Mouse (Mus musculus) kidney, embryonic 15.5 days (tissue): Measurements from ENCODE around the gene Eif4g1. TPM values are rescaled to one million over a fixed set of nuclear protein-coding genes. Genes with fewer than 3 reads are reported as not detected.

Source experiments
- ATAC-seq: fragments of 200-750 bp; cut with Nextera tagmentation; replicated peaks from 2 replicates; pipeline ENCODE4 v1.8.0; 2017; ENCODE audit warnings: moderate TSS enrichment; ENCODE audit not compliant: low FRiP score
- H3K27ac ChIP-seq: fragments of 300-500 bp; sonication (generic); 2 replicates; pipeline ENCODE4 v1.5.1; 2015; ENCODE audit warnings: mild to moderate bottlenecking, inconsistent platforms
- H3K27me3 ChIP-seq: fragments of 300-500 bp; sonication (generic); 2 replicates; pipeline ENCODE4 v1.6.1; 2015; ENCODE audit warnings: inconsistent platforms
- H3K36me3 ChIP-seq: fragments of 300-500 bp; sonication (generic); 2 replicates; pipeline ENCODE4 v1.6.1; 2015; ENCODE audit warnings: inconsistent platforms
- H3K4me1 ChIP-seq: fragments of 300-500 bp; sonication (generic); 2 replicates; pipeline ENCODE4 v1.6.1; 2015; ENCODE audit warnings: inconsistent platforms
- H3K4me2 ChIP-seq: fragments of 300-500 bp; sonication (generic); 2 replicates; pipeline ENCODE4 v1.6.1; 2015; ENCODE audit warnings: moderate library complexity, mild to moderate bottlenecking, inconsistent platforms
- H3K4me3 ChIP-seq: fragments of 300-500 bp; sonication (generic); replicated peaks from 2 replicates; pipeline ENCODE4 v1.5.1; 2015; ENCODE audit warnings: mild to moderate bottlenecking, inconsistent platforms
- H3K9ac ChIP-seq: fragments of 300-500 bp; sonication (generic); 2 replicates; pipeline ENCODE4 v1.6.1; 2015; ENCODE audit warnings: mild to moderate bottlenecking, inconsistent platforms
- H3K9me3 ChIP-seq: fragments of 300-500 bp; sonication (generic); replicated peaks from 2 replicates; pipeline ENCODE4 v1.6.1; 2016; ENCODE audit warnings: inconsistent platforms
- WGBS: fragments of 180-500 bp; shearing (Covaris S2); methylation state at CpG from one replicate; pipeline ENCODE4 v1.1.7; 2015; ENCODE audit warnings: mixed read lengths; 5-methylcytosine and 5-hydroxymethylcytosine counted together
- polyA plus RNA-seq: library from polyadenylated mRNA; unstranded; fragments of >200 nt; fragmentation: Nextera tagmentation; extraction: Ambion mirVana; gene quantifications from 2 replicates; pipeline ENCODE4 v1.2.1, GENCODE M21; 2015

Eif4g1 gene
- polyA plus RNA-seq, 1 experiment from 2014 or later = 208 TPM

DNA sequence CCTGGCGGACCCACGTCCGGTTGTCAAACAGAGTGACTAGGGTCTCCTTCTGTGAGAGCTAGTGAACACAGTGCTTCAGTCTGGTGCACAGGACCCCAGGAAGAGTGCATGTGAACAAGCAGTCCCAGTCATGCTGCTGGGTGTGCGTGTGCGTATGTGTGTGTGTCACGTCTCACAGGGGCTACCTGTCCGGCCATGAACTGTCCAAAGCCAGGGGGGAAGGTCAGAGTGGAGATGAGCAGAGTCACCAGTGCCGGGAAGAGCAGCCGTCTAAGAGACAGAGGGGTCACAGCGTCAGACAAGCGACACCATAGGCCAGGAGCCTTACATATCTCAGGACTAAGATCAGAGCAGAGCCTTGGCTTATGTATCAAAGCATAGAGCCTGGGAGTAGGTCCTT lies 42.3 kb downstream of the Eif4g1 start:
- H3K4me3 ChIP-seq = no peak overlapping the region
- H3K27me3 ChIP-seq = no peaks in the 10 kb centered on the region
- no peak for ATAC-seq
- no peak overlapping the region for H3K27ac ChIP-seq
- H3K4me2 ChIP-seq = no peak overlapping the region
- H3K9ac ChIP-seq = no peak overlapping the region
- H3K36me3 ChIP-seq = peaks cover 75% of the 10 kb centered on the region
- H3K9me3 ChIP-seq = no peaks in the 10 kb centered on the region
- WGBS = 93% methylated on average over 11 of the region's 11 CpGs
- H3K4me1 ChIP-seq = peaks cover 20% of the 10 kb centered on the region

DNA sequence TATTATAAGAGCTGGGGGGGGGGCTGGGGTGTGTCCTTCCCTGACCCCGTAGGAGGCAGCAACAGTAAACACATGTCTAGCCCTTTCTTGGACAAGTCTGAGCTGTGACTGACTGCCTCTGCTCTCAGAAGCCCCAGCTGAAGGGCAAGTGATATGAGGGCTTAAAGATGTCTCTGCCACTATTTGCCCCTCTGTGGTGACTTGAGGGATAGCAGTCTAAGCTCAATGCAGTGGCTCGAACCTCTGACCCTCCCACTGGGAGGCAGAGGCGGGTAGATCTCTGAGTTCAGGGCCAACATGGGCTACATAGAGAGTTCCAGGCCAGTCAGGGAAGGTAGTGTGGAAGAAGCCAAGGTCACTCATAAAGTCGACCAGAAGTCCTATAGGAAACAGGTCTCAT lies 42.7 kb downstream of the Eif4g1 start:
- Histone ChIP-seq H3K27ac (no peak overlapping the region), H3K4me3 (no peak overlapping the region), H3K4me1 (peaks cover 24% of the 10 kb centered on the region), H3K27me3 (no peaks in the 10 kb centered on the region), H3K4me2 (no peak overlapping the region), H3K9me3 (no peaks in the 10 kb centered on the region), H3K9ac (no peak overlapping the region), H3K36me3 (peaks cover 70% of the 10 kb centered on the region)
- ATAC-seq = no peak
- 85% methylated on average over 4 of the region's 4 CpGs for WGBS

- no peaks in the 10 kb centered on the region for H3K9me3 ChIP-seq
- no peak overlapping the region for H3K4me3 ChIP-seq
- H3K9ac ChIP-seq = no peak overlapping the region
- WGBS = 85% methylated on average over 9 of the region's 9 CpGs
- no peak overlapping the region for H3K4me2 ChIP-seq
- no peak for ATAC-seq
- H3K27ac ChIP-seq = no peak overlapping the region
- H3K36me3 ChIP-seq = peaks cover 57% of the 10 kb centered on the region
- H3K27me3 ChIP-seq = no peaks in the 10 kb centered on the region
- peaks cover 35% of the 10 kb centered on the region for H3K4me1 ChIP-seq
These were observed 44.1 kb downstream of the Eif4g1 start for GRCm38 (mm10) chr16:20712190-20712589.

GRCm38 (mm10) chr16:20712889-20713288 lies 44.8 kb downstream of the Eif4g1 start:
- no peak overlapping the region for H3K4me2 ChIP-seq
- no peak overlapping the region for H3K27ac ChIP-seq
- no peak overlapping the region for H3K9ac ChIP-seq
- no peak overlapping the region for H3K4me3 ChIP-seq
- no peak for ATAC-seq
- H3K27me3 ChIP-seq = no peaks in the 10 kb centered on the region
- peaks cover 36% of the 10 kb centered on the region for H3K4me1 ChIP-seq
- H3K9me3 ChIP-seq = no peaks in the 10 kb centered on the region
- whole genome bisulfite sequencing = 86% methylated on average over 7 of the region's 7 CpGs
- peaks cover 50% of the 10 kb centered on the region for H3K36me3 ChIP-seq

- peak overlapping the region; percentile 85 for H3K4me2 ChIP-seq
- H3K4me3 ChIP-seq = peak overlapping the region; percentile 76
- H3K27ac ChIP-seq = no peak overlapping the region
- peaks cover 42% of the 10 kb centered on the region for H3K4me1 ChIP-seq
- WGBS = 35% methylated on average over 11 of the region's 11 CpGs
- peaks cover 37% of the 10 kb centered on the region for H3K36me3 ChIP-seq
- no peaks in the 10 kb centered on the region for H3K9me3 ChIP-seq
- no peaks in the 10 kb centered on the region for H3K27me3 ChIP-seq
- no peak for ATAC-seq
- H3K9ac ChIP-seq = peak overlapping the region; percentile 29
These were observed 46.4 kb downstream of the Eif4g1 start for GRCm38 (mm10) chr16:20714307-20715080.

DNA sequence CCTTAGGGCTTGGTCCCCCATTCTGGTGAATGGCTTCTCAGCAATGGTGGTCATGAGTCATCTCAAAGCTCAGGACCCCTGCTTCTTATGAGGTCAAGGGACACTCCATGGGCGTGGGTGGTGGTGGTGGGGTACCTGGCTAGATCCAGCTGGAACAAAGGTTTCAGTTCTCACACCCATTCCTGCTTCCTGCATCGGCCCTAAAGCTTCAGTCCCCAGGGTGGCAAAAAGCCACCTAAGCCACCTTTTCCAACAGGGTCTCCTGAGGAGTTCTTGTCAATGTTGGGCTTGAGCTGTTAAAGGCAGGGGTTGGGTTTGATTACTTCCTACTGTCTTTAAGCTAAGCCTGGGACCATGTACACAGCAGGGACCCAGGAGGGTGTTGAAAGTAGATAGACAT lies 47.0 kb downstream of the Eif4g1 start:
- 61% methylated on average over 2 of the region's 2 CpGs for WGBS
- no peak overlapping the region for H3K27ac ChIP-seq

DNA sequence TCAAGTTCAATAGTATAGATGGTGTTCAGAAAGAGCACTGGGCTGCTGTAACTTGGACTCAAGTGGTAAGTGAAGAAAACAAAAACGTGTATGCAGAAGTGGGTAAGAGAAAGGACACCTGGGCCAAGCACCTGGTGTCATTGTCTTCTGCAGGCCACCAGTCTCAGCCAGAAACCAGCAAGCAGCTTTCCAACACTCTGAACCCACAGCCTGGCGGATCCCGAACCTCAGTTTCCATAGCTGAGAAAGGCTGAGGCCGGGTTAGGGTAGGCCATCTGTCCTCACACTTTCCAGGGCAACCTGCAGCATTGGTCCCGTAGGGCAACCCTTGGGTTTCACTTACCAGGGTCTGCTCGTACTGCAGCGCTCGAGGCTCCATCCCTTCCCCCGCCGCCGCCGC lies 47.5 kb downstream of the Eif4g1 start:
- Histone ChIP-seq H3K4me2 (peak overlapping the region; percentile 85), H3K4me1 (peaks cover 42% of the 10 kb centered on the region), H3K27me3 (no peaks in the 10 kb centered on the region), H3K9ac (peak overlapping the region; percentile 77), H3K36me3 (peaks cover 41% of the 10 kb centered on the region), H3K9me3 (no peaks in the 10 kb centered on the region), H3K27ac (peak overlapping the region; percentile 99), H3K4me3 (peak overlapping the region; percentile 76)
- 1% methylated on average over 12 of the region's 12 CpGs for WGBS
- no peak for ATAC-seq

More for the DNA sequence above, 47.0 kb downstream of the Eif4g1 start:
- H3K4me3 ChIP-seq = peak overlapping the region; percentile 76
- H3K4me1 ChIP-seq = peaks cover 42% of the 10 kb centered on the region
- peaks cover 41% of the 10 kb centered on the region for H3K36me3 ChIP-seq
- ATAC-seq = no peak
- no peaks in the 10 kb centered on the region for H3K27me3 ChIP-seq
- no peaks in the 10 kb centered on the region for H3K9me3 ChIP-seq
- H3K4me2 ChIP-seq = peak overlapping the region; percentile 85
- peak overlapping the region; percentile 77 for H3K9ac ChIP-seq

DNA sequence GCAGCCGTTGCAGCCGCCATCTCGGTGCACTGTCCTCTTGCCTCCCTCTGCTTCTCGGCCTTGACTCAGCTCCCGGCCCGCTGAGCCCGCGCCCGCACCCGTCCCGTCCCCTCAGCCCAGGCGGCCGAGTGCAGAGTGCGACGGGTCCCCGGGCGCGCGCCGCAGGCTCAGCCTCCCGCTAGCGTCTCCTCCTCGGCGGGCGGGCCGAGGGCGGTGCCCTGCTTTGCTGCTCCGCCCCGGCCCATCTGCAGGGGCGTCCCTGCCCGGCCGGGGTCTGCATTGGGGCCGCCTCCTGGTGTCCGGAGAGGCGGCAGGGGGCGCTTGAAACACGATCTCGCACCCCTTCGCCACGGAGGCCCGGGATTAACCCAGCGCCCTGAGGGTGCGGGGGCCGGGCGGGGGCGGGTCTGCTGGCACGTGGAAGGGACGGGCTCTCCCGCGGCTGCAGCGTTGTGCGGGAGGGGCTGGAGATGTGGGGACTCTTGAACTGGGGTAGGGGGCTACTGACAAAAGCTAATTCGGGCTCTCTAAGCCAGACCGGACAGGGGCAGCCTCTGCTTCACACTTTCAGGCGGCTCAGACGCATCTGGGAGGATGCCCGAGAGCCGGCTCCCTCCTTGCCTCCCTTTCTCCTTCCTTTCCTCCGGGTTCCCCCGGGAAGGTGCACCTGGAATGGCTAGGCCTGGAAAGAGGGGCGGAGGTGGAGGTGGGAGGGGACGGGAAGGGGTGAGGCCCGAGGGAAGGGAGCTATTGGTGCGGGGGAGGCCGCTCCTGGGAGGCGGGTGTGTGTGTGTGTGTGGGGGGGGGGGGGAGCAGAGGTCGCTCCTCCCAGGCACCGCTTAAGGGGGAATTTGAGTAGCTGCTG lies 48.1 kb downstream of the Eif4g1 start:
- peak overlapping the region; percentile 85 for H3K4me2 ChIP-seq
- H3K27ac ChIP-seq = peak overlapping the region; percentile 99
- H3K9me3 ChIP-seq = no peaks in the 10 kb centered on the region
- no peaks in the 10 kb centered on the region for H3K27me3 ChIP-seq
- peak overlapping the region; percentile 77 for H3K9ac ChIP-seq
- ATAC-seq = peak; percentile 90
- peaks cover 42% of the 10 kb centered on the region for H3K36me3 ChIP-seq
- peak overlapping the region; percentile 76 for H3K4me3 ChIP-seq
- H3K4me1 ChIP-seq = peaks cover 42% of the 10 kb centered on the region
- WGBS = under 1% methylated on average over 68 of the region's 68 CpGs

- H3K4me1 ChIP-seq = peaks cover 42% of the 10 kb centered on the region
- peak overlapping the region; percentile 77 for H3K9ac ChIP-seq
- no peaks in the 10 kb centered on the region for H3K27me3 ChIP-seq
- peak overlapping the region; percentile 99 for H3K27ac ChIP-seq
- WGBS = under 1% methylated on average over 8 of the region's 8 CpGs
- ATAC-seq = no peak
- H3K4me3 ChIP-seq = peak overlapping the region; percentile 76
- peaks cover 42% of the 10 kb centered on the region for H3K36me3 ChIP-seq
- H3K4me2 ChIP-seq = peak overlapping the region; percentile 85
- no peaks in the 10 kb centered on the region for H3K9me3 ChIP-seq
These were observed 48.7 kb downstream of the Eif4g1 start for GRCm38 (mm10) chr16:20716841-20717180.

DNA sequence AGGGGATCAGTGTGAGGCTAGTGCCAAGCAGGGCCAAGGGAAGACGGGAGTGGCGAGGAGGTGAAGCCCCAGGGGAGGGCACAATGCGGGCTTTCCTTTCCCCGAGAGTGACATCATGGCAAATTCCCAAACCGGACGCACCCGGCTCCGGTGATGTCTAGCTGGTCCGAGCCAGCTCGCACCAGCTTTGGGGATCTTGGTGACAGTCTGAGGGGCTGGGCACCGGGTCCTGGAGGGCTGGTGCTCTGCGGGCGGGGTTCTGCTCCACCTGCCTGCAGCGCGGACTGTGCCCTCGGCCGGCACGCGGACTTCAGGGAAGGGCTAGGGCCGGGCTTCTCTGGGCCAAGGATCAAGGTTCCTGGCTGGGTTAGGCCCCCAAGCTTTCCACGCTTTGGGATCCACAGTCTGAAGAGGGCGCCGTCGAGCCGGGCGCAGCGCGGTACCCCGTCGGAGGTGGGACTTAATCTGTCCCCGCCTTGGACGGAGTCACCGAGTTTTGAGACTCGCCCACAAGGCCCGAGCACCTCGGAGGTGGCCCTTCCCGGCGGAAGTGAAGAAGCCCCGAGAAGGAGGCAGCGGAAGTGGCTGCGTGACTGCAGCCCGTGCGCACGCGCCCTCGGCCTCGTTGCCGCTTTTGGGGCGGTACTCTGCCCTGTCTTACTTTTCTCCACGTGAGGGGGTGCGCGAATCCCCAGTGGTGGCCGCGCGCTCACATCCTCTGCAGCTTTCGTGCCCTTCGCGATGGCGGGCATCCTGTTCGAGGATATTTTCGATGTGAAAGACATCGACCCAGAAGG lies 49.3 kb downstream of the Eif4g1 start, which contains the start of the genes Polr2h and Clcn2:
Polr2h (plus strand) TSS at position 485 of the 797 bp plus-strand sequence.
Clcn2 (minus strand) TSS at position 566 of the 797 bp plus-strand sequence.
- peak; percentile 82 for ATAC-seq
- no peaks in the 10 kb centered on the region for H3K9me3 ChIP-seq
- under 1% methylated on average over 61 of the region's 62 CpGs for WGBS

DNA sequence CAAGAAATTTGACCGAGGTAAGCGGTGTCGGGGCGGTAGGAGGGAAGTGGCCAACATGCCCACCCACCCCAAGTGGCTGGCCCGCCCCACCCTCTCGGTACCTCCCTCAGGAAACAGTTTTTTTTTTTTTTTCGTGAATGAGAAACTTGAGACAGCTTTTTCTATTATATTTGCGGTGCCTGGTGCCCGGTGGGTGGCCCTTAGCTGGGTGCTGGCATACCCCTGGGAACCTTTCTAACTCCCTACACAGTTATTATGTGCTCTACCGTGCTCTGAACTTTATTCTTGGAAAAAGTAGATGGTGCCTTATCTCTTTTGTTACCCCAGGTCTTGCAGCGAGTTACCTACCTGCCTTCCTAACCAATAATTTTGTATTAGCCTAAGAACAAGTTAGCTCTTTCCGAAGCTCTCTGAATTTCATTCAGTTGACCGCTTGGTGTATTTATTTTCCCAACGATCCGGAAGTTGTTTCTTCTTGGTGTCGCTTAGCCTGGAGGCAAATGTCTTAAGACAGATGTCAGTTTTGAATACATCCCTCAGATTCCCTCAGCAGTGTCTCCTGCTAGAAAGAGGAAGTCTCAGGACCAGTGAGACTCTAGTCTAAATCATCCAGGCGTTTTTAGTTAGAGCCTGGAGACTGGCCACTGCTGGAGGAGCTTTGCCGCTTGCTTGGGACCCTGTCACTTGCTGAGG lies 50.0 kb downstream of the Eif4g1 start:
- H3K4me2 ChIP-seq = peak overlapping the region; percentile 85
- peak; percentile 15 for ATAC-seq
- H3K4me3 ChIP-seq = peak overlapping the region; percentile 76
- peaks cover 44% of the 10 kb centered on the region for H3K4me1 ChIP-seq
- no peaks in the 10 kb centered on the region for H3K27me3 ChIP-seq
- H3K9ac ChIP-seq = peak overlapping the region; percentile 77
- H3K27ac ChIP-seq = peak overlapping the region; percentile 99
- H3K36me3 ChIP-seq = peaks cover 39% of the 10 kb centered on the region
- H3K9me3 ChIP-seq = no peaks in the 10 kb centered on the region
- under 1% methylated on average over 18 of the region's 18 CpGs for WGBS

More for the DNA sequence above, 49.3 kb downstream of the Eif4g1 start, which contains the start of the genes Polr2h and Clcn2:
- Histone ChIP-seq H3K9ac (peak within 1 kb of the TSS; percentile 77), H3K4me2 (peak within 1 kb of the TSS; percentile 85), H3K4me1 (peaks cover 42% of the 10 kb centered on the region), H3K36me3 (peaks cover 42% of the 10 kb centered on the region), H3K4me3 (peak within 1 kb of the TSS; percentile 76), H3K27me3 (no peaks in the 10 kb centered on the region), H3K27ac (peak within 1 kb of the TSS; percentile 99)
